Mouse (Mus musculus) bone marrow, adult 2 months (tissue): ENCODE results near the gene Trem2.

Experiments used
- CTCF ChIP-seq: fragments of 200-500 bp; IDR thresholded peaks from 2 replicates; pipeline ENCODE4 v1.5.1; 2011; ENCODE audit warnings: low read length, control low read depth; ENCODE audit not compliant: control insufficient read depth, insufficient read depth
- POLR2A ChIP-seq: fragments of 200-500 bp; IDR thresholded peaks from 2 replicates; pipeline ENCODE4 v1.6.1; 2011; ENCODE audit warnings: low read depth, mild to moderate bottlenecking, control low read depth, low read length, borderline replicate concordance; ENCODE audit not compliant: control insufficient read depth

GRCm38 (mm10) chr17:48300861-48301260 is 45.3 kb upstream of the Trem2 start:
- no peak for TF ChIP-seq CTCF
- TF ChIP-seq POLR2A, result no peak
